Mouse (Mus musculus) bone marrow macrophage, adult 2 months (primary cell): ENCODE measurements around the gene Ptprm.

ENCODE experiments used
- CTCF ChIP-seq: IDR thresholded peaks from 2 replicates; pipeline ENCODE4 v1.5.1; 2012; ENCODE audit warnings: low read depth, mild to moderate bottlenecking, low read length, moderate library complexity
- POLR2A ChIP-seq: IDR thresholded peaks from 2 replicates; pipeline ENCODE4 v1.6.1; 2012; ENCODE audit warnings: mild to moderate bottlenecking, low read depth, low read length, borderline replicate concordance

DNA sequence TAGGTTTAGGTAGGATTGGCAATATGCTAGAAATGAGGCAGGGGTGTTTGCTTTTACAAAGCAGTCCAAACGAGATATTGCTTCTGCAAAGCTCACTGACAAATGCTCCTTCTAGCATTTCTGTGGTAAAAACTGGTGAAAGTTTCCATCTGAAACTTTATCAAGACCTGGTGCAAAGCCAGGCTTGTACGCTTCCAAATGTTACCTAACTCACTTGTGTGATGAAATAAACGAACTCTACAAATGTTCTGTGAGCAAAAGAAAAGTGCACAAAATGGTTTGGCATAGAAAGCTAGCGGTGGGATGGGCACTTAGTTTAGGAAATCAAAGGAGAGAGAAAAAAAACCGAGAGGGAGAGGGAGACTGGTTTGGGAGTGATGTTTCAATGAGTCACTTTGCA, 544.5 kb downstream of the Ptprm start:
- TF ChIP-seq POLR2A (no peak), CTCF (no peak)
